Mouse (Mus musculus) heart, postnatal 36 days (tissue): ENCODE measurements around the gene Prkag2. TPM values are rescaled to one million over a fixed set of nuclear protein-coding genes. Genes with fewer than 3 reads are reported as not detected.
A peak's percentile ranks its signal among the peaks of the same experiment; 100 is the strongest.

ENCODE experiments used
- DNase-seq, 2 experiments: peaks; one replicate each; pipeline ENCODE4 v3.0.0; 2021 to 2022
- intact Hi-C: fragments of 180-260 bp; cut with DNase I; formaldehyde crosslinking; loops from one replicate; pipeline ENCODE4 v1.15.1; 2025
- total RNA-seq, 2 experiments: library from RNA; stranded (reverse); gene quantifications; 2 replicates each; pipeline ENCODE4 v1.2.3; 2021

The Prkag2 gene
- total RNA-seq, 2 experiments from 2014 or later, result 27.1 to 28.9 TPM

DNA sequence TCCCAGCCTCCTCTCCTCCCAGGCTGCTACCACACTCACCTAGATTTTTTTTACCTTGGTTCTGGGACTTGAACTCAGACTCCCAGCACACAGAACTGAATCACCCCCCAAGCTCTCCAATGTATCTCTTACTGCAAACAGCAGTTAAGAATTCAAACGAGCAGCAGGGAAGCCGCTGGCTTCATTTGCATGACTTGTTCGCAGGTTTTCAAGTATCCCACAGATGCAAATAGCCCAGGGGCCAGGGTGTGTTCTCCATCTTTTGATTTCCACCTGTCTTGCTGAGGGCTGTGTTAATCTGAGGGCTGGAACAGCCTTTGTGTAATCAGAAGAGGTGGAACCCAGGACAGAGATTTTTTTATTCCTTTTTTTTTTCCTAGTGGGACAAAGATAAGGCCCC lies 90.7 kb downstream of the Prkag2 start:
- no peak for DNase-seq
- intact Hi-C loops, result loop anchor here (5.0 kb wide), 1 partner anchor 227 kb away; no protein-coding TSS in a partner anchor

DNA sequence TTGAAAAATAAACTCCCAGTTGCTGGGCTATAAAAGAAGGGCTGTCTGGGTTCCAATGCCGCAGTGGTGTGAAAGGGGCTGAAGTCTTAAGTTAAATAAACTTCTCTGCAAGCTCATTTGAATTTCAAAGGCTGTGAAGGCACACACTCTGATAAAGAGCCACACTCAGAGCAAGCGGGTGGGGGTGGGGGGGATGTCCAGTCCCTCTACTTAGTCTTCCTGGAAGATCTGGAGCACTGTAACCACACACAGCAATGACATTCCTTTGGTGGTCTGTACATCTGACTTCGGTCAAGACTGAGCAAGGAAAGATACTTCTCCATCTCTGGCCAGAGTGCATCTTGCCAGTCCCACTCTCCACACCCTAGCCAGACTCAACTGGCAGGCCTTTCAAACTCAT lies 91.5 kb downstream of the Prkag2 start:
- intact Hi-C loops, result no loop called here
- DNase-seq, result no peak

DNA sequence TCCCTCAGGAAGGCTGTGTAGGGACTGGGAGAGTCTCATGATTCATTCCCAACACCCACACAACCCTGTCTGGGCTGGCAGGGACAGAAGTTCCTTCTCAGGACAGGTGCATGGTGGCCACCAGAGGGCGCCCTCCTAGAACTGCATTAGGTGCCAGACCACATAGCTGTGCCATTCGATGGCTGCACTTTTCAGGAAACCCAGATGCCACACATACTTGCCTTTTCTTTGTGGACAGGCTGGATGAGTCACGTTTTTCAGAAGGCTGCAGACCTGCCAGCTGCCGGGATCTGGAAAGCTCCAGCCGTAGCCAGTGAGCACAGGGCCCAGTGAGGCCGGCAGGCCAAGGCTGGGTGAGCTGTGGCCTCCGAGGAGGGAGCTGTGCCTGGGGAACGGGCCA lies 93.6 kb downstream of the Prkag2 start:
- DNase-seq, result peak; percentile 79 to 86
- intact Hi-C loops, result loop anchor here (1.0 kb wide), 1 partner anchor 99 kb away; no protein-coding TSS in a partner anchor

DNA sequence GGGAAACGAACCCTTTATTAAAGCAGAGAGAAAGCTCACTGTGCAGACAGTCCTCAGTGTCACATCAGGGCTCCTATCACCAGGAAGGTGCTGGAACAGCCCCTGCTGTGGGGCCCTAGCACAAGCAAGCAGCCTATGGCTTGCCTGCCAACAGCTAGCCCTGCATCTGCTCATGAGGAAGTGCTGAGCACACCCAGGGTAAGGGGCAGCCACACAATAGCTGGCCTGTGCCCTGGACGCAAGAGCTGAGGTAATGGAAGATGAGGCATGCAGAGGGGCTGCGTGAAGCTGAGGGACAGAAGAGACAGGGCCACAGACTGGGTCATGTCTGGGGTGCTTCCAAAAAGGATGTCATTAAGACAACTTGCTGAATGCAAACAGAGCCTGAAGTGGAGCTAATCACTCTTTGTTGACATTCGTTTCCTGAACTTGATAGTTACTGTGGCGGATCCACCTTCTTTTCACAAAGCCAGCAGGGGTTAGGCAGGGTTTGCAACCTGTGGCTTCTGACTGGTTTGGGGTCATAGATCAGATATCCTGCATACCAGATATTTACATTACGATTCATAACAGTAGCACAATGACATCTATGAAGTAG lies 94.8 kb downstream of the Prkag2 start:
- DNase-seq, result no peak
- intact Hi-C loops, result no loop called here

DNA sequence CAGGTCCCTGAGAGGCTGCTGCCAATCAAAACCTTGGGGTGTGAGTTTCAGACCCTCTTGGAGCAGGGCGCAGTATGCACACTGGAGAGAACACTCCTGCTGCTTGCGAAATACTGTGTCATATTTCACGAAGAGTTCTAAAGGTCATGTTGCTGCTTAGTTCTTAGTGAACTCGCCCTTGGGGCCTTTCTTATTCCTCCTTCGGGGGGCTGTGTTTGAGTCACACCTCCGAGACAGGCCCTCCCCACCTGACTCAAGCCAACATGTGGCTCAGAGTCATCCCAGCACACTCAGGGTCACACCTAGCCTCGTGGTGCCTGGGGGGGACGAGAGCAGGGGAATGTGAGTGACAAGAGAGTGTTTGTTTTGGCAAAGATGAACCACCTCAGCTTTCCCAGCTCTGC lies 99.0 kb downstream of the Prkag2 start:
- intact Hi-C loops, result no loop called here
- DNase-seq, result peak in 1 of 2 experiments; percentile 18

DNA sequence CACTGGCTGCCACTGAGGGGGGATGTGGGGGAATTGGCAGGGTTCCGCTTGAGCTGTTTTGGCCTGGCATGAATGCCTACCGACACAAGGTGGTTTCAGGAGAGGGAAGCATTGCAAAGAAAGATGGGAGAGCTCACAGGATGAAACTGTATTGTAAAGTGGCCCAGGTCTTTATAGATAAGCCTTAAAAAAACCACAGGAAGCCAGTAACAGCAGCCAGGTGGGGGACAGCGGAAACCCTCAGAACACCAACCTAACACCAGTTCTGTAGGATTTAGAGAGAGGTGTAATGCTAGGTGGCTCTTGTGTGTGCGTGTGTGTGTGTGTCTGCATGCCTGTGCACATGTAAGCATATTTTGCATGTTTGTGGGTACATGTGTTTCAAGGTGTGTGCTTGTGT lies 101.1 kb downstream of the Prkag2 start:
- no peak for DNase-seq

DNA sequence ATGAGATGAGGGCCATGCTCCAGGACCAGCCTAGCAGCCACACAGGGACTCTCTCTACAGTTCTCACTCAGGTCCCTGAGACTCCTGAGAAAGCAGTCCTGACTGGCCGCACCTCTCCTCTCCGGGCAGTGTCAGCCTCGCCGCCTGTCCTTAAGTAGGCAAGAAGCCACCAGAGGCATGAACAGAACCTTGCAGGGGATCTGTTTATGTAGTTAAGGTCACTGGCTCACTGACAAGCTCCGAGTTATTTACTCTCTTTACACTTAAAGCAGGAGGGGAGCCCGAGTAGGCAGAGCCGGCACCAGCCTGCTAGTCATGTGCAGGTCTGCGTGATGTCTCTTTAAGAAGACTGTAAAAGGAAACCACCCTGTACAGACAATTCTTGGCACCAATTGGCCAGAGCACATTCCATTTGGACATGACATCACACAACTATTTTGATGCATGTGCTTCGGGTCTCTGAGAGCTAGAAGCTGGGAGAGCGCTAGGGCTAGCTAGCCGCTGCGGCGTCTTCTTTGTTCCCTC lies 104.8 kb downstream of the Prkag2 start:
- peak; percentile 52 to 60 for DNase-seq
- intact Hi-C loops, result loop anchor here (2.0 kb wide), 1 partner anchor 19 kb away; no protein-coding TSS in a partner anchor

More for the DNA sequence above, 101.1 kb downstream of the Prkag2 start:
- intact Hi-C loops, result no loop called here

DNA sequence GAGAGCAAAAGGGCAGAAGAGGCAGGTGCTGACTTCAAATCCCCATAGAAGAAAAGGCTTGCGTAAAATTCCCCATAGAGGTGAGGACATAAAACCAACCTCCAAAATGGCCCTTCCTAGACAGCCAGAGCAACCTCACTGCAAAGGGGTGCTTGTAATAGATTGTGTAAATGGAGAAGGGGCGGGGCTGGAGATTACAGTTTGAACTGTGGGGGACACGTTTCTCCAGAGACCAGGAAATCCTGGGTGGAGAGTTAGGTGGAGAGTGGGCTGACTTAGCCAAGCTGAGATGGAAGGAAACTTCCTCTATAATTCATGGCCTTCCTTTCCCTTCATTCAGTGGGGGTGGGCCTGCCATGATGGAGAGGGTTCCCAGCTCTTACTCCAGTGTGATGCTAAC lies 107.3 kb downstream of the Prkag2 start:
- no peak for DNase-seq
- intact Hi-C loops, result no loop called here

DNA sequence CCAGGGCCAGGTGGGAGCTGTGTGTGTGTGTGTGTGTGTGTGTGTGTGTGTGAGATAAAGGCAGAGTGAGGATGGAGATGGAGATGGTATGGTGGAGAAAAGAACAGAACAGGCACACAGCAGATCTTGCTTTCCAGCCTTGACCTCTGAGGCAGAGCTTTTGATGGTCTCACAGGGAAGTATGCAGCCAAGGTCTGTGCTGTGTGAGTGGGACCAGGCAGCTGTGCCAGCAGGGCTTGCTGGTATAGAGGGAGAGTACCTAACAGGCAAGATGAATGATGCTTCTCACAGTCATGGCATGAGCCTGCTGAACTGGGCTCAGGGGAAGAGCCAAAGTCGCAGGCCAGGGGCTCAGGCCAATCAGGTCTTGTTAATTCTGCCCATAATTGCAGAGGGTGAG lies 108.9 kb downstream of the Prkag2 start:
- DNase-seq, result no peak
- intact Hi-C loops, result no loop called here

DNA sequence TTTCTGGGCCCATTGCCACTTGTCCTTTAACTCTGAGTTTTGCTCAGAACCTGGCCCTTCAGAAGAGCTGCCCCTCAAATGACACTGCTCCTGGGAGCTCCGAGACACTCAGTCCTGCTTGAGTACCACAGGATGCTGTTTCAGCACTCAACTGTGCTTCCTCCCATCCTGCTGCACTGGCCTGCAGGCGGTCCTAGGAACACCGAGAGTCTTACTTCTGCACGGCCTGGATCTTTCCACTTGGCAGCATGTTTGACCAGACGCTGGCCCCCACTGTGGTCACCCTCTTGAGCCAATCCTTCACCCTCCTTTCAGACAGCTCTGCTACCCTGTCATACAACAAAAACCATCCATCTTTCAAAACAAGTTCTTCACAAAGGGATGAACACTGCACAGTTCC lies 110.0 kb downstream of the Prkag2 start:
- intact Hi-C loops, result no loop called here

DNA sequence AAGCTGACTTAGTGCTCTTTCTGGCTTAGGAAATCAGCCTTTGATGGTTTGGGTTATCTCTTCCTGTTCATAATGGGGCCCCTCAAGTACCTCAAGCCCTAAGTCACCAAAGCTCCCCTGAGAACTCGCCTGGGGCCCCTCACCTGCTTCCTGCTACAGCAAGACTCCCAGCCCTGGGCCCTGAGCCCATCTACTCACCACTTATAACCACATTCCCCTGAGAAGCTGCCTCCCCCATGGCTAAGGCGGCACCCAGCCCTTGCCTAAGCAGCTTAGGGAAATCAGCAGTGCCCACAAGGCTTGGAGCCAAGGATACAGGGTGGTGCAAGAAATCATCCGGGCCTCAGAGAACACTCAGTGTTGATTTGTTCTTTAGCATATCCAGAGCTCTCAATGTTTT lies 110.8 kb downstream of the Prkag2 start:
- intact Hi-C loops, result no loop called here

More for the DNA sequence above, 110.0 kb downstream of the Prkag2 start:
- no peak for DNase-seq

DNA sequence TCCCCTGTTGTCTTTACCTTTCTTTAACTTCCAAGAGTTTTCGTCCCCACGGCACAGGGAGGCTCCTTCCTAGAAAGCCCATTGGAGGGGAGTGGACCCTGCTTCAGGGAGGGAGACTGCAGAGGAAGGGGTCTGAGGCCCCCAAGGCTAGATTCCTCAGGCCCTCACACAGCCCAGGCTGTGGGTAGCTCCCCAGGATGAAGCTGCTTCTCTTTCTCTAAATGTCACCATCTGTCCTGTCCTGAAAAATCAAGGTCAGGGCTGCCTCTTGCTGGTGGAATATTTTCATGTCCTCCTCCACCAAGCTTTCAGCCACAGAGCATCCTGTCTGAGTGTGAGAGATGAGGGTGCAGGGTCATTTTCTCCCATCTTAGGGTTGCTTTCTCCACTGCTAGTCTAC lies 113.5 kb downstream of the Prkag2 start:
- no peak for DNase-seq
- intact Hi-C loops, result no loop called here

More for the DNA sequence above, 110.8 kb downstream of the Prkag2 start:
- no peak for DNase-seq

DNA sequence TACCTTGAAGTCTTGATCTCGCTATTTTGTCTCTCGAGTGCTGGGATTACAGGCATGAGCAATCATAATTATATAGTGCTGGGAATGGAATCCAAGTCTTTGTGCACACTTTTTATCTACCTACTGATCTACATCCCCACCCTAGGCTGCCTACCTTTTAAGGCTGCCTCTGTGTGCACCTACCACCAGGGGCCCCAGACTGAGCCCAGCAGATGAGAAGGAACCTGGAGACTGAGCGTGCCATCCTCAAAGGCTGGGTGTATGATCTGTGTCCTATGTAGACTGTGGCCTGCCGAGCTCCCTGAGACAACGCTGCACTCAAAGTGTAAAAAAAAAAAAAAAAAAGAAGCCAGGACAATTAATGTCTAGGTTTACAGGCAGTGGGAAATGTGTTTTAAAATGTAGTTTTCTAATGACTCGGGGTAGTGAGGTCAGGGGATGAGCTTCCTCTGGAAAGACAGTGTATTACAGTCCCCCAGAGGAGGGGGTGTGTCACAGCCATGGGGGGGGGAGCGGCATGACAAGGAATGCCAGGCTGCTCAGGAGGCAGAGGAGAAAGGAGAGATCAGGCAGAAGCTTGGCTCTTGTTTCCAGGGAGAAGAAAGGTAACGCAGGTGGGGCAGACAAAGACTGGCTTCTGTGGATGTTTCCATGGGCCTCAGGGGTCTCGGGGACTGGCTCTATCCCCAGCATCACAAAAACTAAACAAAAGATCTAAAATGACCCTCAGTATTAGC lies 114.1 kb downstream of the Prkag2 start:
- intact Hi-C loops, result no loop called here
- no peak for DNase-seq

DNA sequence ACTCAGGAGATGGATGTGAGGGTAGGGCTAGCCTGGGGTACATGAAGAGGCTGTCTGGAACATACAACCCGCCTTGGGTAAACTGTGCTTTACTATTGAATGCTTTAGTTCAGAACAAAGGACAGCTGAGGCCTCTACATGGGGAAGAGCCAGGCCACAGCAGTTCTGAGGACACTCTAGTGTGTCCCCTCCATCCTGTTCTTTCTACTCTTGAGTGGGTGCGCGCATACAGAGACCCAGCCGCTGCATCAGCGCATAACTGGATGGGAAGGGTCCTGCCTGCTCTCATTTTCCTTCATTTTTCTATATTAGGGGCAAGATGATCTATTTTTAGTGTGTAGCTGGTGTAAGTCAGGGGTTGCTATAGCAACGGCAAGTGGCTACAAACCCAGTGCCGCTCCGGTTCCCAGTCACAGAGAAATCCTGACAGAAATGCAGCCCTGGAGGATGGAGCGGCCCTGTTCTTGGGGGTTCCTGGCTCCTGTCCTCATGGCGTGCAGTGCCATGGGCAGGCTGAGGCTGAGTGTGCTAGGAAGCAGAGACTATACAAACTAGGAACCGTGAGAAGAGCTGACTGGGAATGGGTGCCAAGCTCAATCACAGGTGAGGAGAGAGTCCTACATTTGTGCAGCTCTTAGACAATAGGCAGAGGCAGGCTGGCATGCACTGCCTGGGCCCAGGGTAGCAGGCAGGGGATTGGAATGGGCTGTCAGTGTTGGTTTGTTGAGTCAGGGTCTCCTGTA lies 114.8 kb downstream of the Prkag2 start:
- intact Hi-C loops, result no loop called here
- DNase-seq, result no peak

DNA sequence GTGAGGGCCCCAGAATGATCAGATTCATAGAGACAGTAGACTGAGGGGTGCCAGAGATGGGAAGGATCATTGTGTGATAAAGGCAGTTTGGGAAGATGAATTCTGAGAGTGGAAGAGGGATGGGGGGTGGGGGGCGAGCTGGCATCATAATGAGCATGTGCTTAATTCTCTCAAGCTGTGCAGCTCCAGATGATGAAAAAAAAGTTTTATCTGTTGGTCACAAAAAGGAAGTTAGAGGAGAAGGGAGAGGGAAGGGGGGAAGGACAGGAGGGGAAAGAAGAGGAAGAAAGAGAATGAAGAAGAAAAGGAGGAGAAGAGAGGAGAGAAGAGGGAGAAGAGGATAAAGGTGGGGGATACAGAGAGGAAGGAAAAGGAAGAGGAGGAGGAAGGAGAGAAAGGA lies 116.3 kb downstream of the Prkag2 start:
- no peak for DNase-seq
- intact Hi-C loops, result no loop called here

DNA sequence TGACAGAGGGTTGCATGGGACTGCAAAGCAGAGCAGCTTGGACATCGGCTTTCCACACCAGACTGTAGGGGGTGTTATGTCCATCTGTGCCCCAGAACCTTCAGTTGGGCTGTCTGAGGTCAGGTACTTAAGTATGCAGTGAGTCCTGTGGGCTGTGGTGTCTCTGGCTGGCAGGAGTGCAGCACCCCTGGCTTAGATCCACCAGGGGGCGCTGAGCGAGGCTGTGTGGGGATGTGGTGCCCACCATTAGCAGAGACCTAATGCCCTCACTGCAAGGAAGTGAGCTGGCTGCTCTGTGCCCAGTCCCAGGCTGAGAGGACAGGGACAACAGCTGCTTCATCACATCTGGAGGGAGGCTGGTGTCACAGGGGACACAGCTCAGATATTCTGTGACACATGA lies 116.9 kb downstream of the Prkag2 start:
- DNase-seq, result peak; percentile 54 to 64
- intact Hi-C loops, result no loop called here

DNA sequence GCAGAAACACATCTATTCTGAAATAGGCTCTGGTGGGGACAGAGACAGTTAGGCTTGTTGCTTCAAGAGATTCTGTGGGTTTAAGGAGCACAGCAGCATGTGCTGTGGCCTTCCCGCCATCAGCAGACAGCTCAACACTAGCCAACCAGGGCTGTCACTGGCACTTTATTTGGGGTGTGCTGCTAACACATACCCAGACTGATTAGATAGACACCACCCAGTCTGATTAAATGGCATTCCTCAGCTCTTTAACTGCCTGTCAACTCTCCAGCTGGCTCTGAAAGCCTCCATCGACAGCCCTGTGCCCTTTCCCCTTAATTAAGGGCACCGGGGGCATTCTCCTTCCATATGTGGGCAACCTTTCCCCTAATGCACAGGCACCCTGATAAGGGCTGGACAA lies 118.2 kb downstream of the Prkag2 start:
- intact Hi-C loops, result no loop called here
- no peak for DNase-seq

DNA sequence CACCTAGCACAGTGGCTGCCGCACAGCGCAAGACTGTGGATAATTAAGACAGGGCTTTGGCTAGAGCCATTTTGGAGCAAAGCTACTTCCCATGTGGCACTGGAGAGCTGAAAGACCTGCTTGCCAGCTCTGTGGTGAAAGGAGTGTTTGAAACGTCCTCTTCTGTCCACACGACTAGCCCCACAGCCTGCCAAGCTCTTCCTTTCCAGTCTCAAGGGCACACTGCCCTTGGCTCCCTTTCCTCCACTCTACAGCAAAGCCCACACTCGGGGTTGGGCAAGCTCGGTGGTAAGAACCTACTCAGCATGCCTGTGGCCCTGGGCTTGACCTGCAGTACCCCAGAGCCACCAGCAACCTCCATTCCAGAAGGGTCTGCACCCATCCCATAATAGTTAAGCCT lies 118.7 kb downstream of the Prkag2 start:
- intact Hi-C loops, result no loop called here
- DNase-seq, result peak in 1 of 2 experiments; percentile 22

DNA sequence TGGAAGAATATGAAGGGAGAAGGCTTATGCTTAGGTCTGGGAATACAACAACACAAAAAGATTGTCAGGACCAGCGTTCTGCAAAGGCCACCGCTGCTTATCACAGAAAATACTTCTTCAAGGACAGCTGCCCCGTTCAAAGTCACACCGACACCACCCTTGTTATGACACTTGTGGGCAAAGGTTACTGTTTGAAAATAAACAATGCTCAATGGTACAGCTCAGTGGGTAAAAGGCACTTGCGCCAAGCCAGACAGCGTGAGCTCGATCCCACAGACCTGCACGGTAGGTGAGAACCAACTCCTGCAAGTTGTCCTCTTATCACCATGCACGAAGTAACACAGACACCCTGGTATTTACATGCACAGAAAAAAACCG lies 120.5 kb downstream of the Prkag2 start:
- DNase-seq, result no peak
- intact Hi-C loops, result loop anchor here (5.0 kb wide), 1 partner anchor 73 kb away; no protein-coding TSS in a partner anchor

DNA sequence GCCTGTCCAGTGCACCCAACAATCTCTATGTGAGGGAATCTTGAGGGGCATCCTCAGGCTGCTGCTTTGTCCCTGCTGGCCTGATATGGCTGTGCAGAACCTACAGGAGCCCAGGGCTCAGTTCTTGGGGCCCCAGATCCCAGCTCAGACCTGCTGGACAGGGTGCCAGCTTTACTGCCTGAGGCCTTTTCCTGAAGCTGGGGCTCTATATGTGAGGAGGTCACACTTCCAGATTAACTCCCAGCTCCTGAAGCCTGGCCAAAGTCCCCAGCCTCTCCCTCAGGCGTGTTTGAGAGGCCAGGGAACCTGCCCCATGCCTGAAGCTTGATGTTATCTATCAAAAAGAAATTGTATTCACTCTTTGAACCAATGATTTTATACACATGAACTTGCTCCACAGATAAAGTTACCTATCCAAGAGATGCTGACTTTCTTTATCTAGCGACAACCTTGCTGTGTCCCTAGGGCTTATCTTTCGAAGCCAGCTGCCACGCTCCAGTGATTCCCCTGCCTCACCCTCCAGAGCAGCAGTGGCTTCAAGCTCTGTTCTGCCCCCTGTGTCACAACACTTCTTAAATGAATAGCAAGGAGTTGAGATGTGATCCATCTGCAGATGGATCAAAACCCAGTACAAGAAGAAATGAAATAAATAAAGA lies 121.0 kb downstream of the Prkag2 start:
- intact Hi-C loops, result loop anchor here (5.0 kb wide), 1 partner anchor 72 kb away; no protein-coding TSS in a partner anchor
- no peak for DNase-seq

DNA sequence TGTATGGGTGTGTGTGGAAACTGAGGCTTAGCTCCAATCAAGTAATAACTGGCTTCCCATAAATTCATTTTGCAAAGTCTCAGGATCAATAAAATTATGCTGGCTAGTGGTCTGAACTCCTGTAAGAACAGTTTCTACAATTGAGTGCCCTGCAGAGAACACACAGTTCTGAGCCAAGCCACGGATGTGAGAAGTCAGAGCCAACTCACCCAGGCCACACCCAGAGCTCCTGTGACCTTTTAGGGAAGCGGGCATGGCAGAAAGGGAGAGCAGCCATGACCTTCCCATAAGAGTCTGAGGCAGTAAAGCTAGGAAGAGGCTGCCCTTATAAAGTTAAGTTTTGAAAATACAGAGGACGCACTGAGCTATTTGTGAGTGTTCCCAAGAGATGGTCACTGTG lies 123.5 kb downstream of the Prkag2 start:
- intact Hi-C loops, result loop anchor here (2.0 to 5.0 kb wide), 2 partner anchors 18 to 70 kb away; no protein-coding TSS in a partner anchor
- DNase-seq, result no peak
